Mouse (Mus musculus) NIH3T3 (cell line): ENCODE measurements at regions not wholly inside any gene's neighbourhood (a gene's known extent, or its start where the extent isn't known, plus 50 kb on each side); places are given as distances from the start of the nearest gene placed in this dataset.

ENCODE experiments used
- DNase-seq: peaks from one replicate; pipeline ENCODE4 v3.0.0-alpha.2; 2012; ENCODE audit warnings: low read depth

DNA sequence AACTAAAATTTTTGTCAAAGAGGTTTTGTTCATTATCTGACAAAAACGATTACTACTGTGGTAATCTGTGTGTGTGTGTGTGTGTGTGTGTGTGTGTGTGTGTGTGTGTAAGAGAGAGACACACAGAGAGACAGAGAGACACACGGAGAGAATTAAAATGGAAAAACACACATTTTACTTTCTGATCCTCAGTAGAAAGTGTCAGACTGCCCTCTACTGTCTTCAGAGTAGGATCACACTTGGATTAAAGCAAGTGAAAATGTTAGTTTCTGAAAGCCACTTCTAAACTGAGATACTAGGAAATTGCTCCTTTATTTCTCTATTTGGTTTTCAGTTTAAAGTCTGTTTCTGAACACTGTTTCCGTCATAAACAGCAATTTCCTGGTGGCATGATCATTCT, 57.3 kb upstream of the Cylc1 start:
- peak; percentile 5 for DNase-seq
